Mouse (Mus musculus): ENCODE measurements around the gene Bst2. TPM values are rescaled to one million over a fixed set of nuclear protein-coding genes. Genes with fewer than 3 reads are reported as not detected.

Gene Bst2
- total and polyA plus RNA-seq, 2 experiments from 2014 or later: 14.4 to 21.0 TPM

DNA sequence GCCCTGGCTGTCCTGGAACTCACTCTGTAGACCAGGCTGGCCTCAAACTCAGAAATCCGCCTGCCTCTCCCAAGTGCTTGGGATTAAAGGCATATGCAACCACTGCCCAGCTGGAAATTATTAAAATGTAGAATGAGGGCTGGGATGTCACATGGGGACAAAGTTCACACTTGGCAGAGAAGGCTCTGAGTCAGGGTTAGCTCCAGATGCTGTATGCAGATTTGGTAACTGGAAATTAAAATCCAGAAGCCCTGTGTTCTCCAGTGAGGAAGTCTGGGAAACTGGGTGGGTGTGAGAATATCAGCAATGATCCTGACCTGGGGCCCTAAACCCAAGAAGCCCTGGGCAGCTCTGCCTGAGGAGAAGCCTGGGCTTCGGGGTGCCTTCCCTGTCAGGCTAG lies 27.9 kb downstream of the Bst2 start:
- Histone ChIP-seq H3K9ac (replicated peaks; ENCODE audit: low read length) (no peak overlapping the region), H3K4me2 (ENCODE audit: low read depth, low read length) (no peak overlapping the region), H3K9me3 (ENCODE audit: low read length) (no peaks in the 10 kb centered on the region), H3K4me3 (ENCODE audit: low read length) (no peak overlapping the region), H3K4me1 (ENCODE audit: insufficient read depth, low read length) (0 out of 2 replicates have a peak, but pooled peaks cover 5% of the 10 kb centered on the region), H3K27ac (no peak overlapping the region), H3K27me3 (ENCODE audit: insufficient read depth, low read length) (peaks cover 27% of the 10 kb centered on the region), H3K36me3 (ENCODE audit: insufficient read depth, low read length) (no peaks in the 10 kb centered on the region)
- TF ChIP-seq CTCF (IDR thresholded peaks at IDR 0.05; ENCODE audit: low read depth): no peak
- no peak for DNase-seq (ENCODE audit: low spot score)
- no peak for ATAC-seq
- 62% methylated on average over 2 of the region's 2 CpGs for WGBS

DNA sequence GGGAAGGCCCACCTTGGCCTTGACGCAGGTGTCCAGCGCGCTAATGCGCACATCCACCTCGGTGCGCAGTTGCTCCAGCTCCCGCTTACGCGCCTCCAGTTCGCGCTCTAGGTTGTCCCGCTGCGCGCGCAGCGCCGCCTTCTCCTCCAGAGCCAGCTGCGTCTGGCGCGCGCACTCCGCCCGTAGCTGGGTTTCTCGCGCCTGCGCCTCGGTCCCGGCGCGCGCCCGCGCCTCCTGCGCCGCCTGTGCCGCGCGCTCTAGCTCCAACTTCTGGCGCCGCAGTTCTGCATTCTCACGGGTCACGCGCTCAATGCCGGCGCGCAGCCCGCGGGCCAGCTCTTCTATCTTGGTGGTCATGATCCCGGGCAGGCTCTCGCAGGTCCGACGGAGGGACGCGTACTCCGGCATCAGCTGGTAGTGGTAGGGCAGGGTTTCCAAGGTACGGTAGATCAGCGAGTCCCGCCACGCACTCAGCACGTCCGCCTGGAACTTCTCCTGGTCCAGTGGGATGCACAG lies 29.6 kb downstream of the Bst2 start:
- Histone ChIP-seq H3K36me3 (ENCODE audit: insufficient read depth, low read length) (no peaks in the 10 kb centered on the region), H3K9ac (replicated peaks; ENCODE audit: low read length) (peak overlapping the region; percentile 56), H3K4me3 (ENCODE audit: low read length) (peak overlapping the region; percentile 45), H3K27ac (no peak overlapping the region), H3K4me1 (ENCODE audit: insufficient read depth, low read length) (0 out of 2 replicates have a peak, but pooled peaks cover 5% of the 10 kb centered on the region), H3K9me3 (ENCODE audit: low read length) (no peaks in the 10 kb centered on the region), H3K27me3 (ENCODE audit: insufficient read depth, low read length) (peaks cover 27% of the 10 kb centered on the region), H3K4me2 (ENCODE audit: low read depth, low read length) (peak overlapping the region; percentile 68)
- DNase-seq (ENCODE audit: low spot score) (peak; percentile 93), ATAC-seq (peak; percentile 86)
- TF ChIP-seq CTCF (IDR thresholded peaks at IDR 0.05; ENCODE audit: low read depth): no peak
- WGBS: under 1% methylated on average over 60 of the region's 61 CpGs

DNA sequence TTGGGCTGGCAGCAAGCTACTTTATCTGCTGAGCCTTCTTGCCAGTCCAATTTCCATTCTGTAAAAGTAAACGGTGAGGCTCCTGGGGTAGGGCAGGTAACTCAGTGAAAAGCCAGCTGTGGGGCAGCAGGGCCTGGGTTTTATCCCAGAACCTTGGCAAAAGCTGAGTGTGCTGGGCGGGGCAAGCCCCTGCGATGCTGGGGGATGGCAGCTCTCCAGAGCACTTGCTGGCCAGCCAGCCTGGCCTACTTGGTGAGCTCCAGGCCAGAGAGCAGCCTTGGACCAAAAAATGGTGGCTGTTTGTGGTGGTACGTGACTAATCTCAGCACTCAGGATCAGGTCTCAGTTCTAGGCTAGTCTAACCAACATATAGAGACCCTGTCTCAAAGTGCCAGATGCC lies 31.3 kb downstream of the Bst2 start:
- Histone ChIP-seq H3K36me3 (ENCODE audit: insufficient read depth, low read length) (no peaks in the 10 kb centered on the region), H3K27me3 (ENCODE audit: insufficient read depth, low read length) (peaks cover 27% of the 10 kb centered on the region), H3K4me1 (ENCODE audit: insufficient read depth, low read length) (0 out of 2 replicates have a peak, but pooled peaks cover 5% of the 10 kb centered on the region), H3K9me3 (ENCODE audit: low read length) (no peaks in the 10 kb centered on the region), H3K4me2 (ENCODE audit: low read depth, low read length) (no peak overlapping the region), H3K27ac (no peak overlapping the region), H3K4me3 (ENCODE audit: low read length) (no peak overlapping the region), H3K9ac (replicated peaks; ENCODE audit: low read length) (no peak overlapping the region)
- TF ChIP-seq CTCF (IDR thresholded peaks at IDR 0.05; ENCODE audit: low read depth): no peak
- ATAC-seq: no peak
- DNase-seq (ENCODE audit: low spot score): no peak
- WGBS: 70% methylated on average over 4 of the region's 4 CpGs

DNA sequence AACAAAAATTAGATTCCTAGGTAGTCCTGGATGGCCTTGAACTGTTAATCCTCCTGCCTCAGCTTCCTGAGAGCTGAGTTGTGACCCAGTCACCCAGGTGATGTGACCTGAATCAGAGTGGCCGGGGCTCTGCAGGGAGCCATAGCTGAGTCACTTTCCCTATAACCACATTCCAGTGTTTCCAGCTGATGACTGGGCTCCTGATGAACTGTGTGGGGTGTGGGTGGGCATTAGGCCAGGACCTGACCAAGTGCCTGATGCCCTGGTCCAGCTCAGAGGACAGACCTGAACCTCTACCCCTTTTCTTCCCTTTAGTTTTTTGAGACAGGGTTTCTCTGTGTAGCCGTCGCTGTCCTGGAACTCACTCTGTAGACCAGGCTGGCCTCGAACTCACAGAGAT lies 31.9 kb downstream of the Bst2 start:
- TF ChIP-seq CTCF (IDR thresholded peaks at IDR 0.05; ENCODE audit: low read depth): no peak

DNA sequence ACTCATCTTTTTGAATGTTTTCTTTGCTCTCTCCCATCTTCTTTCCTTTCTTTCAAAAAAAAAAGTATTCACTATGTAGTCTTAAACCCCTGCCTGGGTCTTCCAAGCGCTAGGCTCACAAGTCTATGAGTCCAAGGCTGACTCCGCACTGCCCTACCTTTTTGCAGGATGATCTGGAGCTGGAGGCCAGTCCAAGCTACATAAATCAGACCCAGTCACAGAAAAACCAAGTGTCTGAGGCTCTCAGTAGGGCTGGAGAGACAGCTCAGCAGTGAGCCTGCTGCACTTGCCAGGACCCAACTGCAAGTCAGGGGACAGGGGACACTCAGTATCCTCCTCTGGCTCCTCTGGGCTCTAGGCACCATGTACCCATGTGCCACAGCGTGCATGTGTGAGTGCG lies 32.9 kb downstream of the Bst2 start:
- ATAC-seq: no peak
- Histone ChIP-seq H3K4me2 (ENCODE audit: low read depth, low read length) (no peak overlapping the region), H3K27ac (no peak overlapping the region), H3K36me3 (ENCODE audit: insufficient read depth, low read length) (no peaks in the 10 kb centered on the region), H3K4me1 (ENCODE audit: insufficient read depth, low read length) (0 out of 2 replicates have a peak, but pooled peaks cover 5% of the 10 kb centered on the region), H3K9ac (replicated peaks; ENCODE audit: low read length) (no peak overlapping the region), H3K9me3 (ENCODE audit: low read length) (no peaks in the 10 kb centered on the region), H3K27me3 (ENCODE audit: insufficient read depth, low read length) (peaks cover 24% of the 10 kb centered on the region), H3K4me3 (ENCODE audit: low read length) (no peak overlapping the region)
- WGBS: 91% methylated on average over 4 of the region's 4 CpGs
- no peak for TF ChIP-seq CTCF (IDR thresholded peaks at IDR 0.05; ENCODE audit: low read depth)
- no peak for DNase-seq (ENCODE audit: low spot score)

More for the DNA sequence above, 31.9 kb downstream of the Bst2 start:
- Histone ChIP-seq H3K4me3 (ENCODE audit: low read length) (no peak overlapping the region), H3K4me1 (ENCODE audit: insufficient read depth, low read length) (0 out of 2 replicates have a peak, but pooled peaks cover 5% of the 10 kb centered on the region), H3K27me3 (ENCODE audit: insufficient read depth, low read length) (peaks cover 27% of the 10 kb centered on the region), H3K9me3 (ENCODE audit: low read length) (no peaks in the 10 kb centered on the region), H3K9ac (replicated peaks; ENCODE audit: low read length) (no peak overlapping the region), H3K27ac (no peak overlapping the region), H3K36me3 (ENCODE audit: insufficient read depth, low read length) (no peaks in the 10 kb centered on the region), H3K4me2 (ENCODE audit: low read depth, low read length) (no peak overlapping the region)
- 96% methylated on average over 4 of the region's 4 CpGs for WGBS
- DNase-seq (ENCODE audit: low spot score): no peak
- ATAC-seq: no peak

DNA sequence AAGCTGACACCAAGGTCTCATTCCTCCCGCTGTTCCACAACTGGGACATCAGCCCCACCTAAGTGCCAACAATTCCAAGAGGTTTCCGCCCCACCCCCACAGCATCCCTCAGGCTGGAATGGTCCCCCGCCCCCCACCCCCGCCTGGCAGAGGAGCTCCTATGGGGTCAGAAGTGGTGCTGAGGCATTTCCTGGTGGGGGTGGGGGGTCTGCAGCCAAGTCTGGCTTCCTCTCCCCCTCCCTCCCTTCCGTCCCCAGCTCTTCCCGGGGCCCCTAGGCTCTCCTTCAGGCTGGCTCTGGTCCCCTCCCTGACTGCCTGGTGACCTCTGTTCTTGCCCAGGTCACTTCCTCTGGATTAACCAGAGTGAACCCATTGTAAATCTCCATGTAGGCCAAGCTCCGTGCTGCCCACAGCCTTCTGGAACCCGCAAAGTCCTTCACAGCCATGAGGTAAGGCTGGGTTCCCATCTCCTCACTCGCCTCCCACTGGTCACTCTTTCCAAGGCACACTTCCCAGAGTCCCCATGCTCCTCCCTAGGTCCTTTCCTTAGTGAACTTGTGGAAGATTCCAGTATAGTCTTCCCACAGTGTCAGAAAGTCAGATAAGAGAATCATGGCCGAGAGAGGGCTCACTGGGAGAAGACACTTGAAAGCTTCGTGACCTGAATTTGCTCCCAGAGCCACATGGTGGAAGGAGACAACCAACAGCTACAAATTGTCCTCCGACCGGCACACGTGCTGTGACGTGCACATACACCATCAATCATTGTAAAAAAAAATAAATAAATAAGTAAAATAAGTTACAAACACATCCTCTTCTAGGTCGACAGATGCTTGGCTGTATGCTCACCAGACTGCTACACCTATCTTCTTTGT lies 38.2 kb downstream of the Bst2 start:
- H3K36me3 ChIP-seq (ENCODE audit: insufficient read depth, low read length): 0 out of 2 replicates have a peak, but pooled peaks cover 1% of the 10 kb centered on the region
- H3K4me3 ChIP-seq (ENCODE audit: low read length): no peak overlapping the region
- H3K9ac ChIP-seq (replicated peaks; ENCODE audit: low read length): no peak overlapping the region
- DNase-seq (ENCODE audit: low spot score) (no peak), ATAC-seq (no peak)
- H3K27me3 ChIP-seq (ENCODE audit: insufficient read depth, low read length): no peaks in the 10 kb centered on the region
- H3K4me2 ChIP-seq (ENCODE audit: low read depth, low read length): no peak overlapping the region
- no peaks in the 10 kb centered on the region for H3K9me3 ChIP-seq (ENCODE audit: low read length)
- no peaks in the 10 kb centered on the region for H3K4me1 ChIP-seq (ENCODE audit: insufficient read depth, low read length)
- TF ChIP-seq CTCF (IDR thresholded peaks at IDR 0.05; ENCODE audit: low read depth): no peak
- no peak overlapping the region for H3K27ac ChIP-seq
- WGBS: 40% methylated on average over 14 of the region's 16 CpGs
